Mouse (Mus musculus): ENCODE data around the gene Gm10073.

GRCm38 (mm10) chr8:106526725-106527124, 46.5 kb downstream of the Gm10073 start:
- TF ChIP-seq CTCF (IDR thresholded peaks at IDR 0.05; ENCODE audit: low read depth) = no peak
- no peak for TF ChIP-seq EP300 (IDR thresholded peaks at IDR 0.05; ENCODE audit: low read depth)
